Mouse (Mus musculus) thymus, postnatal 25 days (tissue): Measurements from ENCODE around the gene Arl1.
"Not testable (repeated sequence)": the region's sequence is repeated elsewhere in the genome, so short reads cannot be mapped to it uniquely, and the experiment has no call there.

Source experiments
- DNase-seq: peaks from one replicate; pipeline ENCODE4 v3.0.0; 2022

Arl1 gene

GRCm38 (mm10) chr10:88730571-88731495, at the start of gene Arl1:
Gene Arl1, plus strand, starts transcription at chr10:88730858.
- DNase-seq = peak; percentile 85

- DNase-seq = no peak
Measured at GRCm38 (mm10) chr10:88682904-88683563, 47.6 kb upstream of the Arl1 start.

- no peak for DNase-seq
Measured at GRCm38 (mm10) chr10:88684925-88685324, 45.7 kb upstream of the Arl1 start, which contains the start of gene Spic. Gene Spic, minus strand, starts transcription at chr10:88685015.

- no peak for DNase-seq
Measured at GRCm38 (mm10) chr10:88700938-88701337, 29.7 kb upstream of the Arl1 start.

GRCm38 (mm10) chr10:88708671-88709523, 21.8 kb upstream of the Arl1 start:
- no peak for DNase-seq

GRCm38 (mm10) chr10:88712359-88712758, 18.3 kb upstream of the Arl1 start:
- no peak for DNase-seq

- DNase-seq = no peak
Measured at GRCm38 (mm10) chr10:88714744-88715143, 15.9 kb upstream of the Arl1 start.

GRCm38 (mm10) chr10:88715621-88716020, 15.0 kb upstream of the Arl1 start:
- no peak for DNase-seq

- DNase-seq = no peak
Measured at GRCm38 (mm10) chr10:88716986-88717755, 13.5 kb upstream of the Arl1 start.

- DNase-seq = no peak
Measured at GRCm38 (mm10) chr10:88717756-88718025, 13.0 kb upstream of the Arl1 start.

- no peak for DNase-seq
Measured at GRCm38 (mm10) chr10:88719618-88720017, 11.0 kb upstream of the Arl1 start.

- DNase-seq = no peak
Measured at GRCm38 (mm10) chr10:88725343-88725742, 5.3 kb upstream of the Arl1 start.

- peak; percentile 35 for DNase-seq
Measured at GRCm38 (mm10) chr10:88727128-88727527, 3.5 kb upstream of the Arl1 start.

- DNase-seq = no peak
Measured at GRCm38 (mm10) chr10:88728166-88728565, 2.5 kb upstream of the Arl1 start.

- no peak for DNase-seq
Measured at GRCm38 (mm10) chr10:88731496-88732308, 1.0 kb downstream of the Arl1 start.

- DNase-seq = no peak
Measured at GRCm38 (mm10) chr10:88732309-88732622, 1.6 kb downstream of the Arl1 start.

GRCm38 (mm10) chr10:88739074-88739473, 8.4 kb downstream of the Arl1 start:
- not testable (repeated sequence) for DNase-seq

GRCm38 (mm10) chr10:88739818-88740217, 9.2 kb downstream of the Arl1 start:
- no peak for DNase-seq

GRCm38 (mm10) chr10:88740781-88741180, 10.1 kb downstream of the Arl1 start:
- DNase-seq = no peak

GRCm38 (mm10) chr10:88741426-88741825, 10.8 kb downstream of the Arl1 start:
- no peak for DNase-seq

- no peak for DNase-seq
Measured at GRCm38 (mm10) chr10:88761524-88762212, 31.0 kb downstream of the Arl1 start.
